Mouse (Mus musculus) liver, embryonic 13.5 days (tissue): ENCODE data around the gene Tmem132b. TPM values are rescaled to one million over a fixed set of nuclear protein-coding genes. Genes with fewer than 3 reads are reported as not detected.

Experiments used
- ATAC-seq: fragments of 200-750 bp; cut with Nextera tagmentation; 2 replicates; pipeline ENCODE4 v1.8.0; 2017; ENCODE audit warnings: low read depth, mild to moderate bottlenecking, moderate number of reproducible peaks, moderate library complexity
- DNase-seq: peaks from one replicate; pipeline ENCODE4 v3.0.0; 2022
- H3K27ac ChIP-seq: fragments of 300-500 bp; sonication (generic); 2 replicates; pipeline ENCODE4 v1.5.1; 2015; ENCODE audit warnings: moderate library complexity, mild to moderate bottlenecking, inconsistent platforms
- H3K27me3 ChIP-seq: fragments of 300-500 bp; sonication (generic); 2 replicates; pipeline ENCODE4 v1.6.1; 2015; ENCODE audit warnings: mild to moderate bottlenecking, inconsistent platforms
- H3K36me3 ChIP-seq: fragments of 300-500 bp; sonication (generic); 2 replicates; pipeline ENCODE4 v1.6.1; 2015; ENCODE audit warnings: mild to moderate bottlenecking, inconsistent platforms
- H3K4me1 ChIP-seq: fragments of 300-500 bp; sonication (generic); replicated peaks from 2 replicates; pipeline ENCODE4 v1.6.1; 2015; ENCODE audit warnings: inconsistent platforms
- H3K4me2 ChIP-seq: fragments of 300-500 bp; sonication (generic); 2 replicates; pipeline ENCODE4 v1.6.1; 2015; ENCODE audit warnings: inconsistent platforms, mild to moderate bottlenecking, moderate library complexity
- H3K4me3 ChIP-seq: fragments of 300-500 bp; sonication (generic); replicated peaks from 2 replicates; pipeline ENCODE4 v1.5.1; 2015; ENCODE audit warnings: mild to moderate bottlenecking, inconsistent platforms
- H3K9ac ChIP-seq: fragments of 300-500 bp; sonication (generic); 2 replicates; pipeline ENCODE4 v1.6.1; 2015; ENCODE audit warnings: mild to moderate bottlenecking, inconsistent platforms
- H3K9me3 ChIP-seq: fragments of 300-500 bp; sonication (generic); replicated peaks from 2 replicates; pipeline ENCODE4 v1.6.1; 2016; ENCODE audit warnings: inconsistent platforms
- WGBS: fragments of 180-500 bp; shearing (Covaris S2); methylation state at CpG from one replicate; pipeline ENCODE4 v1.1.7; 2015; ENCODE audit not compliant: insufficient replicate concordance; 5-methylcytosine and 5-hydroxymethylcytosine counted together
- polyA plus RNA-seq: library from polyadenylated mRNA; unstranded; fragments of >200 nt; fragmentation: Nextera tagmentation; extraction: Ambion mirVana; gene quantifications from 2 replicates; pipeline ENCODE4 v1.2.1, GENCODE M21; 2015

The Tmem132b gene
- polyA plus RNA-seq, 1 experiment from 2014 or later: 0.14 TPM

- no peak for DNase-seq
- no peak overlapping the region for H3K9ac ChIP-seq
- 0 out of 2 replicates have a peak, but pooled peaks cover 4% of the 10 kb centered on the region for H3K4me1 ChIP-seq
- WGBS: 80% methylated on average over 5 of the region's 5 CpGs
- H3K4me3 ChIP-seq: no peak overlapping the region
- no peaks in the 10 kb centered on the region for H3K9me3 ChIP-seq
- H3K36me3 ChIP-seq: peaks cover 36% of the 10 kb centered on the region
- H3K27me3 ChIP-seq: no peaks in the 10 kb centered on the region
- no peak for ATAC-seq
- H3K27ac ChIP-seq: no peak overlapping the region
- H3K4me2 ChIP-seq: no peak overlapping the region
These were observed 38.5 kb upstream of the Tmem132b start for GRCm38 (mm10) chr5:125493093-125493423.

GRCm38 (mm10) chr5:125495655-125496054 is 35.9 kb upstream of the Tmem132b start:
- 0 out of 2 replicates have a peak, but pooled peaks cover 3% of the 10 kb centered on the region for H3K4me1 ChIP-seq
- 79% methylated on average over 10 of the region's 10 CpGs for WGBS
- H3K9ac ChIP-seq: no peak overlapping the region
- peaks cover 40% of the 10 kb centered on the region for H3K36me3 ChIP-seq
- H3K9me3 ChIP-seq: no peaks in the 10 kb centered on the region
- H3K27me3 ChIP-seq: no peaks in the 10 kb centered on the region
- DNase-seq (no peak), ATAC-seq (no peak)
- H3K4me3 ChIP-seq: no peak overlapping the region
- H3K27ac ChIP-seq: no peak overlapping the region
- no peak overlapping the region for H3K4me2 ChIP-seq

- Histone ChIP-seq H3K4me1 (0 out of 2 replicates have a peak, but pooled peaks cover 3% of the 10 kb centered on the region), H3K9me3 (no peaks in the 10 kb centered on the region), H3K9ac (no peak overlapping the region), H3K36me3 (peaks cover 33% of the 10 kb centered on the region), H3K27me3 (no peaks in the 10 kb centered on the region), H3K4me3 (no peak overlapping the region), H3K4me2 (no peak overlapping the region), H3K27ac (no peak overlapping the region)
- ATAC-seq (peak; percentile 34; the same call in 1 of the 2 replicates), DNase-seq (peak; percentile 40)
- 66% methylated on average over 12 of the region's 12 CpGs for WGBS
These were observed 33.6 kb upstream of the Tmem132b start for GRCm38 (mm10) chr5:125497821-125498600.

GRCm38 (mm10) chr5:125501505-125501904 is 30.1 kb upstream of the Tmem132b start:
- no peak overlapping the region for H3K4me2 ChIP-seq
- H3K36me3 ChIP-seq: peaks cover 50% of the 10 kb centered on the region
- 63% methylated on average over 6 of the region's 6 CpGs for WGBS
- no peak overlapping the region for H3K27ac ChIP-seq
- H3K27me3 ChIP-seq: no peaks in the 10 kb centered on the region
- H3K4me1 ChIP-seq: 0 out of 2 replicates have a peak, but pooled peaks cover 3% of the 10 kb centered on the region
- no peak overlapping the region for H3K9ac ChIP-seq
- no peaks in the 10 kb centered on the region for H3K9me3 ChIP-seq
- no peak for DNase-seq
- no peak for ATAC-seq
- H3K4me3 ChIP-seq: no peak overlapping the region

GRCm38 (mm10) chr5:125502186-125502585 is 29.4 kb upstream of the Tmem132b start:
- no peak overlapping the region for H3K4me3 ChIP-seq
- H3K27ac ChIP-seq: no peak overlapping the region
- H3K9me3 ChIP-seq: no peaks in the 10 kb centered on the region
- 0 out of 2 replicates have a peak, but pooled peaks cover 3% of the 10 kb centered on the region for H3K4me1 ChIP-seq
- 58% methylated on average over 3 of the region's 3 CpGs for WGBS
- no peak overlapping the region for H3K9ac ChIP-seq
- DNase-seq: no peak
- H3K36me3 ChIP-seq: peaks cover 54% of the 10 kb centered on the region
- H3K27me3 ChIP-seq: no peaks in the 10 kb centered on the region
- ATAC-seq: no peak
- no peak overlapping the region for H3K4me2 ChIP-seq

GRCm38 (mm10) chr5:125503628-125504027 is 27.9 kb upstream of the Tmem132b start:
- Histone ChIP-seq H3K36me3 (peaks cover 64% of the 10 kb centered on the region), H3K4me1 (no peaks in the 10 kb centered on the region), H3K4me3 (no peak overlapping the region), H3K27ac (no peak overlapping the region), H3K27me3 (no peaks in the 10 kb centered on the region), H3K9me3 (no peaks in the 10 kb centered on the region), H3K4me2 (no peak overlapping the region), H3K9ac (no peak overlapping the region)
- no peak for ATAC-seq
- DNase-seq: no peak
- 54% methylated on average over 6 of the region's 6 CpGs for WGBS

GRCm38 (mm10) chr5:125504692-125505091 is 26.9 kb upstream of the Tmem132b start:
- 82% methylated on average over 11 of the region's 11 CpGs for WGBS
- H3K4me2 ChIP-seq: no peak overlapping the region
- H3K9ac ChIP-seq: no peak overlapping the region
- H3K9me3 ChIP-seq: no peaks in the 10 kb centered on the region
- H3K27me3 ChIP-seq: no peaks in the 10 kb centered on the region
- no peak overlapping the region for H3K4me3 ChIP-seq
- no peaks in the 10 kb centered on the region for H3K4me1 ChIP-seq
- H3K27ac ChIP-seq: no peak overlapping the region
- DNase-seq (no peak), ATAC-seq (no peak)
- peaks cover 69% of the 10 kb centered on the region for H3K36me3 ChIP-seq

GRCm38 (mm10) chr5:125505968-125506367 is 25.6 kb upstream of the Tmem132b start:
- Histone ChIP-seq H3K27me3 (no peaks in the 10 kb centered on the region), H3K9me3 (no peaks in the 10 kb centered on the region), H3K4me1 (no peaks in the 10 kb centered on the region), H3K4me2 (no peak overlapping the region), H3K36me3 (peaks cover 61% of the 10 kb centered on the region), H3K27ac (no peak overlapping the region), H3K9ac (no peak overlapping the region), H3K4me3 (no peak overlapping the region)
- WGBS: 87% methylated on average over 15 of the region's 15 CpGs
- DNase-seq (no peak), ATAC-seq (no peak)

- 81% methylated on average over 9 of the region's 9 CpGs for WGBS
- Histone ChIP-seq H3K27ac (no peak overlapping the region), H3K9me3 (no peaks in the 10 kb centered on the region), H3K9ac (no peak overlapping the region), H3K4me3 (no peak overlapping the region), H3K4me2 (no peak overlapping the region), H3K27me3 (no peaks in the 10 kb centered on the region), H3K36me3 (peaks cover 75% of the 10 kb centered on the region), H3K4me1 (no peaks in the 10 kb centered on the region)
- no peak for ATAC-seq
- no peak for DNase-seq
These were observed 24.0 kb upstream of the Tmem132b start for GRCm38 (mm10) chr5:125507582-125507981.

GRCm38 (mm10) chr5:125508006-125508405 is 23.6 kb upstream of the Tmem132b start:
- no peaks in the 10 kb centered on the region for H3K4me1 ChIP-seq
- DNase-seq: no peak
- H3K9me3 ChIP-seq: no peaks in the 10 kb centered on the region
- no peak for ATAC-seq
- WGBS: 83% methylated on average over 10 of the region's 10 CpGs
- no peaks in the 10 kb centered on the region for H3K27me3 ChIP-seq
- peaks cover 75% of the 10 kb centered on the region for H3K36me3 ChIP-seq
- H3K9ac ChIP-seq: no peak overlapping the region
- H3K27ac ChIP-seq: no peak overlapping the region
- no peak overlapping the region for H3K4me2 ChIP-seq
- H3K4me3 ChIP-seq: no peak overlapping the region

GRCm38 (mm10) chr5:125509541-125509940 is 22.0 kb upstream of the Tmem132b start:
- H3K4me3 ChIP-seq: no peak overlapping the region
- H3K4me2 ChIP-seq: no peak overlapping the region
- WGBS: 40% methylated on average over 5 of the region's 5 CpGs
- H3K27me3 ChIP-seq: no peaks in the 10 kb centered on the region
- H3K27ac ChIP-seq: no peak overlapping the region
- DNase-seq (peak; percentile 53), ATAC-seq (0 out of 2 replicates have a peak, but pooled peaks have one; percentile 19)
- H3K9me3 ChIP-seq: no peaks in the 10 kb centered on the region
- peaks cover 78% of the 10 kb centered on the region for H3K36me3 ChIP-seq
- no peak overlapping the region for H3K9ac ChIP-seq
- no peaks in the 10 kb centered on the region for H3K4me1 ChIP-seq

GRCm38 (mm10) chr5:125515006-125515405 is 16.6 kb upstream of the Tmem132b start:
- no peak overlapping the region for H3K4me3 ChIP-seq
- H3K27ac ChIP-seq: no peak overlapping the region
- H3K27me3 ChIP-seq: no peaks in the 10 kb centered on the region
- H3K9ac ChIP-seq: no peak overlapping the region
- H3K36me3 ChIP-seq: peaks cover 56% of the 10 kb centered on the region
- DNase-seq (no peak), ATAC-seq (no peak)
- 84% methylated on average over 12 of the region's 12 CpGs for WGBS
- H3K4me1 ChIP-seq: no peaks in the 10 kb centered on the region
- H3K9me3 ChIP-seq: no peaks in the 10 kb centered on the region
- H3K4me2 ChIP-seq: no peak overlapping the region
